Mouse (Mus musculus): ENCODE results near the gene Suz12. TPM values are rescaled to one million over a fixed set of nuclear protein-coding genes. Genes with fewer than 3 reads are reported as not detected.

Suz12 gene
- polyA plus RNA-seq, 1 experiment from 2014 or later: 22.6 TPM

- Histone ChIP-seq H3K27ac (peak within 1 kb of the TSS; percentile 99), H3K4me1 (replicated peaks) (peaks cover 9% of the 10 kb centered on the region; the same call in 1 of the 2 replicates), H3K4me2 (replicated peaks) (peak within 1 kb of the TSS; percentile 73), H3K36me3 (no peaks in the 10 kb centered on the region), H3K9ac (peak within 1 kb of the TSS; percentile 99), H3K4me3 (replicated peaks) (peak within 1 kb of the TSS; percentile 99), H3K27me3 (replicated peaks) (no peaks in the 10 kb centered on the region), H3K9me3 (no peaks in the 10 kb centered on the region)
- 2% methylated on average over 54 of the region's 55 CpGs for WGBS
- peak; percentile 96 for ATAC-seq
Observed at GRCm38 (mm10) chr11:80080826-80081728, 88.2 kb downstream of the Suz12 start, which contains the start of gene Crlf3. TSS of gene Crlf3 (minus strand) at chr11:80080991.

GRCm38 (mm10) chr11:80081786-80082319, 88.9 kb downstream of the Suz12 start:
- H3K9me3 ChIP-seq: no peaks in the 10 kb centered on the region
- peaks cover 9% of the 10 kb centered on the region; the same call in 1 of the 2 replicates for H3K4me1 ChIP-seq (replicated peaks)
- H3K4me2 ChIP-seq (replicated peaks): peak overlapping the region; percentile 73
- H3K36me3 ChIP-seq: no peaks in the 10 kb centered on the region
- H3K27me3 ChIP-seq (replicated peaks): no peaks in the 10 kb centered on the region
- H3K9ac ChIP-seq: no peak overlapping the region
- H3K27ac ChIP-seq: peak overlapping the region; percentile 99
- no peak overlapping the region for H3K4me3 ChIP-seq (replicated peaks)
- 78% methylated on average over 7 of the region's 7 CpGs for WGBS
- no peak for ATAC-seq

Other genes with a start within 250 kb of the Suz12 start
- 47.0 and 50.0 TPM in 2 replicates for gene Utp6, start 30.7 kb upstream of the Suz12 start, polyA plus RNA-seq (2015; fragmentation: Nextera tagmentation; extraction: Ambion mirVana)
- gene Crlf3, start 87.9 kb downstream of the Suz12 start, polyA plus RNA-seq (2015; fragmentation: Nextera tagmentation; extraction: Ambion mirVana): 26.4 and 31.7 TPM in 2 replicates
- 7.3 and 8.9 TPM in 2 replicates for gene Atad5, start 96.3 kb downstream of the Suz12 start, polyA plus RNA-seq (2015; fragmentation: Nextera tagmentation; extraction: Ambion mirVana)
- 30.9 and 33.8 TPM in 2 replicates for gene Tefm, start 149.1 kb downstream of the Suz12 start, polyA plus RNA-seq (2015; fragmentation: Nextera tagmentation; extraction: Ambion mirVana)
- gene Adap2, start 161.0 kb downstream of the Suz12 start, polyA plus RNA-seq (2015; fragmentation: Nextera tagmentation; extraction: Ambion mirVana): 3.6 and 4.2 TPM in 2 replicates
- gene Rnf135, start 190.7 kb downstream of the Suz12 start, polyA plus RNA-seq (2015; fragmentation: Nextera tagmentation; extraction: Ambion mirVana): 10.1 and 10.8 TPM in 2 replicates
- gene Rhot1, start 215.9 kb downstream of the Suz12 start, polyA plus RNA-seq (2015; fragmentation: Nextera tagmentation; extraction: Ambion mirVana): 43.2 and 46.6 TPM in 2 replicates